Comparison of ENCODE assay signal across 9 mouse cellular contexts in the genomic region with DNA sequence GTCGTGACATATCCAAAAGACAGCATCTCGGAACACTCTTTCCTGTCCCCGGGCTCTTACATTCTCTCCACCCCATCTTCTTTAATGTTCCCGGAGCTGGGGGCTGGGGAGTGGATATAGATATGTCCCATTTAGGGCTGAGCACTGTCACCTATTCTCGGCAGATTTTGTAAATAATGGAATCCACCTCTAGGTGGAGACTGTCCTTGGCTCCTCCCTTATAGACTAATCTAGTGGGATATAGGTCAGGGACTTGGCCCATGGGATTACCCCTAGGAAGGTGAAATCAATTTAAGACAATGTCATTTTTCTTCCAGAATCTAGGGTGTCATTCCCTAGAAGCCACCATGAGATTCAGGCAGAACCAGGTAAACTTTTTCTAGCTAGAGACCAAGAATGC. TPM values are rescaled to one million over a fixed set of nuclear protein-coding genes. Genes with fewer than 3 reads are reported as not detected.
DNase-seq lines count a peak whose midpoint lies in the region; ATAC-seq lines count a peak whose summit lies in the region.
"Had no signal": no experiment of that assay in that cellular context is flagged by ENCODE, and none has a peak within 500 bp of the region (broad histone marks: within the 10 kb centered on the region; RNA-seq: fewer than 3 reads in every experiment).

No protein-coding gene starts in this region.

- ATAC-seq in intestine, embryonic 16.5 days = no peak
- no peak for ATAC-seq in neural tube, embryonic 14.5 days (ENCODE audit: low read depth)

- no peaks in the 10 kb centered on the region for H3K36me3 ChIP-seq in intestine, embryonic 16.5 days (ENCODE audit: control insufficient read depth, insufficient read depth, low read length)
- H3K36me3 ChIP-seq in neural tube, embryonic 14.5 days (ENCODE audit: control insufficient read depth, insufficient read depth, low read length) = no peaks in the 10 kb centered on the region

- no peak overlapping the region for H3K27ac ChIP-seq in intestine, embryonic 16.5 days (ENCODE audit: low read length)
- H3K27ac ChIP-seq in neural tube, embryonic 14.5 days (ENCODE audit: low read depth, low read length) = no peak overlapping the region

- peak overlapping the region; percentile 59 for H3K4me2 ChIP-seq in intestine, embryonic 16.5 days (ENCODE audit: low read depth, low read length)
- H3K4me2 ChIP-seq in neural tube, embryonic 14.5 days (ENCODE audit: low read depth, low read length) = peak overlapping the region; percentile 83

- H3K4me3 ChIP-seq in intestine, embryonic 16.5 days (ENCODE audit: low read length) = peak overlapping the region; percentile 96
- H3K4me3 ChIP-seq in neural tube, embryonic 14.5 days (ENCODE audit: low read depth, low read length) = peak overlapping the region; percentile 88

- H3K9me3 ChIP-seq in intestine, embryonic 16.5 days (ENCODE audit: control insufficient read depth, low read length) = no peaks in the 10 kb centered on the region
- H3K9me3 ChIP-seq in neural tube, embryonic 14.5 days (ENCODE audit: control insufficient read depth, low read length) = no peaks in the 10 kb centered on the region

- peak; percentile 23 for DNase-seq in cerebellum, adult 8-10 months
- no peak for DNase-seq in cerebellum, adult 11 months
- peak; percentile 72 for DNase-seq in 416B (ENCODE audit: low read depth)
- peak; percentile 40 to 50 for DNase-seq in cerebellum, postnatal 14 days
- no peak for DNase-seq in adrenal gland, postnatal 25 days
- DNase-seq in layer of hippocampus, adult 9-10 months (ENCODE audit: low spot score) = no peak

- H3K9ac ChIP-seq in intestine, embryonic 16.5 days (ENCODE audit: low read depth, low read length) = no peak overlapping the region; the same call in 1 of the 2 replicates
- H3K9ac ChIP-seq in neural tube, embryonic 14.5 days (replicated peaks; ENCODE audit: low read depth, low read length) = no peak overlapping the region

- H3K4me1 ChIP-seq in intestine, embryonic 16.5 days (ENCODE audit: control insufficient read depth, insufficient read depth, low read length) = peaks cover 20% of the 10 kb centered on the region
- H3K4me1 ChIP-seq in neural tube, embryonic 14.5 days (ENCODE audit: control insufficient read depth, insufficient read depth, low read length) = peaks cover 16% of the 10 kb centered on the region

- WGBS in intestine, embryonic 16.5 days = 41% methylated on average over 5 of the region's 5 CpGs
- WGBS in neural tube, embryonic 14.5 days = 52% methylated on average over 5 of the region's 5 CpGs

- H3K27me3 ChIP-seq in intestine, embryonic 16.5 days (replicated peaks; ENCODE audit: control insufficient read depth, insufficient read depth, low read length) = no peaks in the 10 kb centered on the region
- no peaks in the 10 kb centered on the region for H3K27me3 ChIP-seq in neural tube, embryonic 14.5 days (ENCODE audit: control insufficient read depth, insufficient read depth, low read length)
- H3K27me3 ChIP-seq: Patski had no signal

RNA-seq across cellular contexts. Expression of a gene that starts 0.7 kb away (rescaled TPM):
- polyA plus RNA-seq in intestine, embryonic 16.5 days (2015; fragmentation: Nextera tagmentation; extraction: Ambion mirVana) = 28.1 and 29.9 TPM in 2 replicates
- polyA plus RNA-seq in neural tube, embryonic 14.5 days (2014; fragmentation: Nextera tagmentation; extraction: Ambion mirVana) = 36.0 and 40.8 TPM in 2 replicates
- total RNA-seq in adrenal gland, postnatal 25 days (2021) = 22.0 and 26.7 TPM in 2 replicates

RNA-seq across cellular contexts. Expression of a gene that starts 0.8 kb away (rescaled TPM):
- 39.8 and 43.3 TPM in 2 replicates for polyA plus RNA-seq in intestine, embryonic 16.5 days (2015; fragmentation: Nextera tagmentation; extraction: Ambion mirVana)
- polyA plus RNA-seq in neural tube, embryonic 14.5 days (2014; fragmentation: Nextera tagmentation; extraction: Ambion mirVana) = 91.4 and 94.7 TPM in 2 replicates
- total RNA-seq in adrenal gland, postnatal 25 days (2021) = 108 and 122 TPM in 2 replicates

RNA-seq across cellular contexts. Expression of a gene that starts 57.9 kb away (rescaled TPM):
- polyA plus RNA-seq in intestine, embryonic 16.5 days (2015; fragmentation: Nextera tagmentation; extraction: Ambion mirVana) = not detected in 2 replicates
- polyA plus RNA-seq in neural tube, embryonic 14.5 days (2014; fragmentation: Nextera tagmentation; extraction: Ambion mirVana) = not detected in 2 replicates
- not detected in 2 replicates for total RNA-seq in adrenal gland, postnatal 25 days (2021)

Comparison
In these comparisons a context has a peak if more than half of its experiments do, and no peak if none do; other contexts are left out.
1. DNase-seq: peak in cerebellum, adult 8-10 months (single experiment), 416B (single experiment) and cerebellum, postnatal 14 days (2 of 2); none in cerebellum, adult 11 months (single experiment), adrenal gland, postnatal 25 days (single experiment) and layer of hippocampus, adult 9-10 months (single experiment).